Mouse (Mus musculus): ENCODE results near the gene Bsdc1. TPM values are rescaled to one million over a fixed set of nuclear protein-coding genes. Genes with fewer than 3 reads are reported as not detected.
"Not testable (repeated sequence)": the region's sequence is repeated elsewhere in the genome, so short reads cannot be mapped to it uniquely, and the experiment has no call there.

Gene Bsdc1
- polyA plus RNA-seq, 1 experiment from 2014 or later: 22.5 TPM

DNA sequence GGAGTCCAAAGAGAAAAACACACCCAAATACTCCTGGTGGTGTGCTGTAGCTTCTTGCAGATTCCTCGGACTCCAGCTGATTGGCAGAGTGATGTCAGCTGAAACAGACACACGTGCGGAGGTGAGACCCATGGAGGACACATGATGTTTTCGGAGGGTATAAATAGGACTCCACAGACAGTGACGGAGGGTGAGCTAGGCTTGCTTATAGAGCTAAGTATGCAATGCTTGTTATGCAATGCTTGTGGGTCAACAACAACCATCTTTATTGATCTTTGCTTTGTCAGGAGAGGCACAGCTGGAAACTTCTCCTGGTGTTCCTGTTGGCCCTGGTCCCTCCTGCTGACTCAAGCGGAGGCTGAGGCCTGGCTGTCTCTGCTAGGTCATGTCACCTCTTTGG is 12.7 kb upstream of the Bsdc1 start:
- Histone ChIP-seq H3K27ac (ENCODE audit: low read depth, low read length) (no peak overlapping the region), H3K9me3 (ENCODE audit: control insufficient read depth, low read length) (no peaks in the 10 kb centered on the region), H3K9ac (ENCODE audit: low read depth, low read length) (no peak overlapping the region), H3K4me2 (no peak overlapping the region), H3K36me3 (ENCODE audit: control insufficient read depth, insufficient read depth, low read length) (no peaks in the 10 kb centered on the region), H3K4me1 (replicated peaks; ENCODE audit: control insufficient read depth, insufficient read depth, low read length) (peaks cover 10% of the 10 kb centered on the region), H3K4me3 (ENCODE audit: low read depth, low read length) (no peak overlapping the region), H3K27me3 (replicated peaks; ENCODE audit: control insufficient read depth, insufficient read depth, low read length) (no peaks in the 10 kb centered on the region)
- WGBS: 79% methylated on average over 6 of the region's 6 CpGs
- ATAC-seq (replicated peaks; ENCODE audit: low FRiP score): no peak
- no peak for DNase-seq (ENCODE audit: low spot score)

DNA sequence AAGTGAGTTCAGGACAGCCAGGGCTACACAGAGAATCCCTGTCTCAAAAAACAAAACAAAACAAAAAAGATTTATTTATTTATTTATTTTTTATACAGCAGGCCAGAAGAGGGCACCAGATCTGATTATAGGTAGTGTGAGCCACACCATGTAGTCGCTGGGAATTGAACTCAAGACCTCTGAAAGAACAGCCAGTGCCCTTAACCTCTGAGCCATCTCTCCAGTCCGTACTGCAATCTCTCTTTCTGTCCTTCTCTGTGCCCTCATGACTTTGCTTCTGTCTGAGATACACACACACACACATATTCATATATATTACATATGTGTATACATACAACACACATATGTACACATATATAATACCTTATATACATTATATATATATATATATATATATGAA is 10.5 kb upstream of the Bsdc1 start:
- Histone ChIP-seq H3K4me1 (replicated peaks; ENCODE audit: control insufficient read depth, insufficient read depth, low read length) (peaks cover 8% of the 10 kb centered on the region), H3K4me3 (ENCODE audit: low read depth, low read length) (no peak overlapping the region), H3K36me3 (ENCODE audit: control insufficient read depth, insufficient read depth, low read length) (no peaks in the 10 kb centered on the region), H3K9ac (ENCODE audit: low read depth, low read length) (no peak overlapping the region), H3K4me2 (no peak overlapping the region), H3K9me3 (ENCODE audit: control insufficient read depth, low read length) (no peaks in the 10 kb centered on the region), H3K27ac (ENCODE audit: low read depth, low read length) (no peak overlapping the region), H3K27me3 (replicated peaks; ENCODE audit: control insufficient read depth, insufficient read depth, low read length) (no peaks in the 10 kb centered on the region)
- WGBS: 73% methylated on average over 2 of the region's 2 CpGs
- no peak for DNase-seq (ENCODE audit: low spot score)
- ATAC-seq (replicated peaks; ENCODE audit: low FRiP score): no peak

- Histone ChIP-seq H3K27me3 (replicated peaks; ENCODE audit: control insufficient read depth, insufficient read depth, low read length) (no peaks in the 10 kb centered on the region), H3K9ac (ENCODE audit: low read depth, low read length) (no peak overlapping the region), H3K4me3 (ENCODE audit: low read depth, low read length) (no peak overlapping the region), H3K27ac (ENCODE audit: low read depth, low read length) (no peak overlapping the region), H3K4me1 (replicated peaks; ENCODE audit: control insufficient read depth, insufficient read depth, low read length) (peaks cover 8% of the 10 kb centered on the region), H3K36me3 (ENCODE audit: control insufficient read depth, insufficient read depth, low read length) (no peaks in the 10 kb centered on the region), H3K4me2 (no peak overlapping the region), H3K9me3 (ENCODE audit: control insufficient read depth, low read length) (no peaks in the 10 kb centered on the region)
- ATAC-seq (replicated peaks; ENCODE audit: low FRiP score): no peak
- DNase-seq (ENCODE audit: low spot score): no peak
- WGBS: 81% methylated on average over 15 of the region's 15 CpGs
Measured at GRCm38 (mm10) chr4:129451471-129452169, 9.8 kb upstream of the Bsdc1 start.

DNA sequence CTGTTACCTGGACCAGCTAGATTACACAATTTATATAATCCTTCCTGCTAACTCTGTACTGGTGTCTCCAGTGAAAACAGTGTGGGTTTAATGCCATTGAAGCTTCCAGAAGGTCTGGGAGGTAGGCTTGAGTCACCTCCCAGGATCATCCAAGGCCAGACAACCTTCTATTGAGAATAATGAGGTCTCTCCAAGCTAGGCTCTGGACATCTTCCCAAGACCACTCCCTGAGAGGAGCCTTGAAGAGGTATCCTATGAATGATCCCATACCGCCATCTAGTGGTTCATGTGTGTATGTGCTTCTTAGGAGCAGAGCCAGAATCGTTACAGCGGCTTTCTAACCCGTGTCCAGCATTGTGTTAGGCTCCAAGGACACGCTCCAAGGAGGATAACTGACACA is 6.1 kb upstream of the Bsdc1 start:
- H3K27ac ChIP-seq (ENCODE audit: low read depth, low read length): no peak overlapping the region
- ATAC-seq (replicated peaks; ENCODE audit: low FRiP score) (peak; percentile 68), DNase-seq (ENCODE audit: low spot score) (peak; percentile 58)
- no peak overlapping the region for H3K4me2 ChIP-seq
- H3K4me1 ChIP-seq (replicated peaks; ENCODE audit: control insufficient read depth, insufficient read depth, low read length): no peaks in the 10 kb centered on the region
- H3K9me3 ChIP-seq (ENCODE audit: control insufficient read depth, low read length): no peaks in the 10 kb centered on the region
- WGBS: 3% methylated on average over 5 of the region's 5 CpGs
- no peak overlapping the region for H3K9ac ChIP-seq (ENCODE audit: low read depth, low read length)
- H3K27me3 ChIP-seq (replicated peaks; ENCODE audit: control insufficient read depth, insufficient read depth, low read length): no peaks in the 10 kb centered on the region
- no peaks in the 10 kb centered on the region for H3K36me3 ChIP-seq (ENCODE audit: control insufficient read depth, insufficient read depth, low read length)
- no peak overlapping the region for H3K4me3 ChIP-seq (ENCODE audit: low read depth, low read length)

GRCm38 (mm10) chr4:129456126-129456525 is 5.3 kb upstream of the Bsdc1 start:
- H3K27ac ChIP-seq (ENCODE audit: low read depth, low read length): no peak overlapping the region
- WGBS: 53% methylated on average over 5 of the region's 5 CpGs
- H3K36me3 ChIP-seq (ENCODE audit: control insufficient read depth, insufficient read depth, low read length): no peaks in the 10 kb centered on the region
- H3K4me1 ChIP-seq (replicated peaks; ENCODE audit: control insufficient read depth, insufficient read depth, low read length): peaks cover 3% of the 10 kb centered on the region; the same call in 1 of the 2 replicates
- H3K4me2 ChIP-seq: no peak overlapping the region
- H3K27me3 ChIP-seq (replicated peaks; ENCODE audit: control insufficient read depth, insufficient read depth, low read length): no peaks in the 10 kb centered on the region
- H3K9me3 ChIP-seq (ENCODE audit: control insufficient read depth, low read length): no peaks in the 10 kb centered on the region
- H3K4me3 ChIP-seq (ENCODE audit: low read depth, low read length): no peak overlapping the region
- DNase-seq (ENCODE audit: low spot score): no peak
- no peak for ATAC-seq (replicated peaks; ENCODE audit: low FRiP score)
- no peak overlapping the region for H3K9ac ChIP-seq (ENCODE audit: low read depth, low read length)

GRCm38 (mm10) chr4:129457311-129457710 is 4.1 kb upstream of the Bsdc1 start:
- H3K9me3 ChIP-seq (ENCODE audit: control insufficient read depth, low read length); H3K4me1 ChIP-seq (replicated peaks; ENCODE audit: control insufficient read depth, insufficient read depth, low read length); ATAC-seq (replicated peaks; ENCODE audit: low FRiP score); H3K27ac ChIP-seq (ENCODE audit: low read depth, low read length); H3K36me3 ChIP-seq (ENCODE audit: control insufficient read depth, insufficient read depth, low read length); H3K9ac ChIP-seq (ENCODE audit: low read depth, low read length); H3K4me2 ChIP-seq; H3K27me3 ChIP-seq (replicated peaks; ENCODE audit: control insufficient read depth, insufficient read depth, low read length); DNase-seq (ENCODE audit: low spot score); H3K4me3 ChIP-seq (ENCODE audit: low read depth, low read length): not testable (repeated sequence)
- 70% methylated on average over 2 of the region's 2 CpGs for WGBS

GRCm38 (mm10) chr4:129459726-129460125 is 1.7 kb upstream of the Bsdc1 start:
- Histone ChIP-seq H3K9ac (ENCODE audit: low read depth, low read length) (no peak overlapping the region), H3K4me3 (ENCODE audit: low read depth, low read length) (no peak overlapping the region)
- 93% methylated on average over 3 of the region's 3 CpGs for WGBS

GRCm38 (mm10) chr4:129460827-129461182 is 576 bp upstream of the Bsdc1 start:
- DNase-seq (ENCODE audit: low spot score) (no peak), ATAC-seq (replicated peaks; ENCODE audit: low FRiP score) (no peak)
- peak overlapping the region; percentile 74 for H3K9ac ChIP-seq (ENCODE audit: low read depth, low read length)
- peaks cover 8% of the 10 kb centered on the region for H3K36me3 ChIP-seq (ENCODE audit: control insufficient read depth, insufficient read depth, low read length)
- no peaks in the 10 kb centered on the region for H3K27me3 ChIP-seq (replicated peaks; ENCODE audit: control insufficient read depth, insufficient read depth, low read length)
- WGBS: under 1% methylated on average over 4 of the region's 4 CpGs
- H3K9me3 ChIP-seq (ENCODE audit: control insufficient read depth, low read length): no peaks in the 10 kb centered on the region
- H3K27ac ChIP-seq (ENCODE audit: low read depth, low read length): peak overlapping the region; percentile 80
- peak overlapping the region; percentile 80 for H3K4me3 ChIP-seq (ENCODE audit: low read depth, low read length)
- H3K4me1 ChIP-seq (replicated peaks; ENCODE audit: control insufficient read depth, insufficient read depth, low read length): peaks cover 25% of the 10 kb centered on the region
- peak overlapping the region; percentile 92 for H3K4me2 ChIP-seq

More at GRCm38 (mm10) chr4:129459726-129460125, 1.7 kb upstream of the Bsdc1 start:
- Histone ChIP-seq H3K4me1 (replicated peaks; ENCODE audit: control insufficient read depth, insufficient read depth, low read length) (peaks cover 25% of the 10 kb centered on the region), H3K9me3 (ENCODE audit: control insufficient read depth, low read length) (no peaks in the 10 kb centered on the region), H3K27me3 (replicated peaks; ENCODE audit: control insufficient read depth, insufficient read depth, low read length) (no peaks in the 10 kb centered on the region), H3K27ac (ENCODE audit: low read depth, low read length) (no peak overlapping the region), H3K36me3 (ENCODE audit: control insufficient read depth, insufficient read depth, low read length) (no peaks in the 10 kb centered on the region), H3K4me2 (no peak overlapping the region)
- DNase-seq (ENCODE audit: low spot score) (no peak), ATAC-seq (replicated peaks; ENCODE audit: low FRiP score) (no peak)

DNA sequence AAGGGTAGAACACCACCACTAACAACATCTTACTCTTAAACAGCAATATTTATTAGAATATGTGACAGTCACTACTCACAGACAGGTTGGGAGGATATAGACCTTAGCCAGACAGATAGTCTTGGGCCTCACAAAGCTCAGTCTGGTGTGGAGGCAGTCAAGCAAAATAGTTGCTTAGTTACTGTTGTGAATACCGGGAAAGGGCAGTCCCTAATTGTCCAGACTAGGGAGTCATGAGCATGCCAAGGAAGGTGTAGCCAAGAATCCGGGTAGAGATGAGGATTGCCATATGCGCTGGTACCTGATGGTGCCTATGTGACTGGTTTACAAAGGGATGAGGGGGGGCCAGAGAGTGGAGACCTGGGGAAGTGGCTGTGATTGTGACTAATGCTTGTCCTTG is 737 bp downstream of the Bsdc1 start:
- DNase-seq (ENCODE audit: low spot score) (no peak), ATAC-seq (replicated peaks; ENCODE audit: low FRiP score) (no peak)
- H3K9ac ChIP-seq (ENCODE audit: low read depth, low read length): peak overlapping the region; percentile 76
- peaks cover 19% of the 10 kb centered on the region for H3K36me3 ChIP-seq (ENCODE audit: control insufficient read depth, insufficient read depth, low read length)
- H3K9me3 ChIP-seq (ENCODE audit: control insufficient read depth, low read length): no peaks in the 10 kb centered on the region
- peaks cover 25% of the 10 kb centered on the region for H3K4me1 ChIP-seq (replicated peaks; ENCODE audit: control insufficient read depth, insufficient read depth, low read length)
- H3K27ac ChIP-seq (ENCODE audit: low read depth, low read length): no peak overlapping the region
- peak overlapping the region; percentile 76 for H3K4me2 ChIP-seq
- 36% methylated on average over 3 of the region's 3 CpGs for WGBS
- no peaks in the 10 kb centered on the region for H3K27me3 ChIP-seq (replicated peaks; ENCODE audit: control insufficient read depth, insufficient read depth, low read length)
- peak overlapping the region; percentile 80 for H3K4me3 ChIP-seq (ENCODE audit: low read depth, low read length)
